Mouse (Mus musculus) megakaryocyte, embryonic 14.5 days (primary cell): ENCODE data around the gene Samm50. TPM values are rescaled to one million over a fixed set of nuclear protein-coding genes. Genes with fewer than 3 reads are reported as not detected.

Experiments used
- H3K27me3 ChIP-seq: replicated peaks from 2 replicates; pipeline ENCODE3; 2012; ENCODE audit warnings: inconsistent platforms
- H3K36me3 ChIP-seq: replicated peaks from 2 replicates; pipeline ENCODE3; 2012; ENCODE audit warnings: low read length, inconsistent platforms, mixed read lengths
- H3K4me1 ChIP-seq: 2 replicates; pipeline ENCODE4 v1.6.1; 2012; ENCODE audit warnings: inconsistent platforms
- H3K4me3 ChIP-seq: replicated peaks from 2 replicates; pipeline ENCODE3; 2012; ENCODE audit warnings: moderate library complexity, mild to moderate bottlenecking, inconsistent platforms
- H3K9me3 ChIP-seq: 2 replicates; pipeline ENCODE4 v1.6.1; 2012; ENCODE audit warnings: inconsistent platforms
- FLI1 ChIP-seq: IDR thresholded peaks from 2 replicates; pipeline ENCODE4 v1.6.1; 2012; ENCODE audit warnings: low read length, inconsistent platforms, mixed read lengths
- GATA1 ChIP-seq: IDR thresholded peaks from 3 replicates; pipeline ENCODE4 v1.6.1; 2012; ENCODE audit warnings: mixed read lengths, low read length, inconsistent platforms, borderline replicate concordance
- polyA plus RNA-seq: library from polyadenylated mRNA; stranded (reverse); fragments of >175 nt; gene quantifications from 2 replicates; pipeline ENCODE4 v1.2.3, GENCODE M21; 2012; ENCODE audit warnings: low replicate concordance; ENCODE audit not compliant: insufficient read depth

The Samm50 gene
- polyA plus RNA-seq, 1 experiment = 45.4 TPM

- no peaks in the 10 kb centered on the region for H3K9me3 ChIP-seq
- H3K36me3 ChIP-seq = peaks cover 3% of the 10 kb centered on the region
- no peak for TF ChIP-seq FLI1
- TF ChIP-seq GATA1 = no peak
- peaks cover 13% of the 10 kb centered on the region for H3K27me3 ChIP-seq
- H3K4me1 ChIP-seq = peaks cover 80% of the 10 kb centered on the region
- no peak overlapping the region for H3K4me3 ChIP-seq
Measured at GRCm38 (mm10) chr15:84232609-84233008, 40.6 kb downstream of the Samm50 start.

- H3K4me3 ChIP-seq = peak overlapping the region; percentile 73
- no peaks in the 10 kb centered on the region for H3K36me3 ChIP-seq
- no peak for TF ChIP-seq FLI1
- no peak for TF ChIP-seq GATA1
- H3K9me3 ChIP-seq = no peaks in the 10 kb centered on the region; the same call in 1 of the 2 replicates
- peaks cover 26% of the 10 kb centered on the region for H3K27me3 ChIP-seq
- H3K4me1 ChIP-seq = peaks cover 73% of the 10 kb centered on the region
Measured at GRCm38 (mm10) chr15:84234794-84235581, 42.9 kb downstream of the Samm50 start.

- Histone ChIP-seq H3K4me3 (peak overlapping the region; percentile 73), H3K27me3 (peaks cover 26% of the 10 kb centered on the region), H3K9me3 (peaks cover 2% of the 10 kb centered on the region; the same call in 1 of the 2 replicates), H3K36me3 (no peaks in the 10 kb centered on the region), H3K4me1 (peaks cover 67% of the 10 kb centered on the region)
- TF ChIP-seq GATA1 (no peak), FLI1 (0 out of 2 replicates have a peak, but pooled peaks have one; percentile 29)
Measured at GRCm38 (mm10) chr15:84235646-84236045, 43.6 kb downstream of the Samm50 start.

- H3K36me3 ChIP-seq = no peaks in the 10 kb centered on the region
- H3K4me1 ChIP-seq = peaks cover 49% of the 10 kb centered on the region
- peaks cover 2% of the 10 kb centered on the region; the same call in 1 of the 2 replicates for H3K9me3 ChIP-seq
- no peak overlapping the region for H3K4me3 ChIP-seq
- peaks cover 20% of the 10 kb centered on the region for H3K27me3 ChIP-seq
- TF ChIP-seq FLI1 = no peak
Measured at GRCm38 (mm10) chr15:84238552-84238951, 46.5 kb downstream of the Samm50 start.

- no peaks in the 10 kb centered on the region for H3K36me3 ChIP-seq
- peaks cover 20% of the 10 kb centered on the region for H3K27me3 ChIP-seq
- H3K4me1 ChIP-seq = peaks cover 50% of the 10 kb centered on the region
- TF ChIP-seq GATA1 (no peak), FLI1 (no peak)
- H3K9me3 ChIP-seq = peaks cover 2% of the 10 kb centered on the region; the same call in 1 of the 2 replicates
- H3K4me3 ChIP-seq = no peak overlapping the region
Measured at GRCm38 (mm10) chr15:84238991-84239401, 47.0 kb downstream of the Samm50 start.

- Histone ChIP-seq H3K9me3 (peaks cover 2% of the 10 kb centered on the region; the same call in 1 of the 2 replicates), H3K36me3 (no peaks in the 10 kb centered on the region), H3K27me3 (peaks cover 21% of the 10 kb centered on the region), H3K4me3 (no peak overlapping the region), H3K4me1 (peaks cover 44% of the 10 kb centered on the region)
- TF ChIP-seq GATA1 (no peak), FLI1 (no peak)
Measured at GRCm38 (mm10) chr15:84241520-84241919, 49.5 kb downstream of the Samm50 start.

- TF ChIP-seq GATA1 (no peak), FLI1 (no peak)
Measured at GRCm38 (mm10) chr15:84245104-84245503, 53.1 kb downstream of the Samm50 start.

GRCm38 (mm10) chr15:84246195-84246594 is 54.2 kb downstream of the Samm50 start:
- Histone ChIP-seq H3K4me3 (no peak overlapping the region), H3K9me3 (peaks cover 10% of the 10 kb centered on the region), H3K27me3 (peaks cover 11% of the 10 kb centered on the region), H3K4me1 (peaks cover 31% of the 10 kb centered on the region), H3K36me3 (peaks cover 9% of the 10 kb centered on the region)
- TF ChIP-seq GATA1 = no peak
- TF ChIP-seq FLI1 = no peak

More at GRCm38 (mm10) chr15:84245104-84245503, 53.1 kb downstream of the Samm50 start:
- peaks cover 9% of the 10 kb centered on the region for H3K36me3 ChIP-seq
- H3K9me3 ChIP-seq = peaks cover 13% of the 10 kb centered on the region
- H3K4me1 ChIP-seq = peaks cover 21% of the 10 kb centered on the region
- H3K27me3 ChIP-seq = peaks cover 10% of the 10 kb centered on the region
- no peak overlapping the region for H3K4me3 ChIP-seq

- H3K9me3 ChIP-seq = peaks cover 10% of the 10 kb centered on the region
- H3K4me3 ChIP-seq = no peak overlapping the region
- peaks cover 9% of the 10 kb centered on the region for H3K36me3 ChIP-seq
- TF ChIP-seq FLI1 = no peak
- no peak for TF ChIP-seq GATA1
- peaks cover 42% of the 10 kb centered on the region for H3K4me1 ChIP-seq
- peaks cover 16% of the 10 kb centered on the region for H3K27me3 ChIP-seq
Measured at GRCm38 (mm10) chr15:84247309-84247708, 55.3 kb downstream of the Samm50 start.

- no peak overlapping the region for H3K4me3 ChIP-seq
- H3K27me3 ChIP-seq = peaks cover 13% of the 10 kb centered on the region
- H3K9me3 ChIP-seq = peaks cover 10% of the 10 kb centered on the region
- peaks cover 15% of the 10 kb centered on the region for H3K36me3 ChIP-seq
- peaks cover 65% of the 10 kb centered on the region for H3K4me1 ChIP-seq
- TF ChIP-seq FLI1 (no peak), GATA1 (no peak)
Measured at GRCm38 (mm10) chr15:84251227-84251626, 59.2 kb downstream of the Samm50 start.

- Histone ChIP-seq H3K9me3 (peaks cover 3% of the 10 kb centered on the region), H3K27me3 (peaks cover 12% of the 10 kb centered on the region), H3K4me3 (no peak overlapping the region), H3K36me3 (peaks cover 8% of the 10 kb centered on the region), H3K4me1 (peaks cover 80% of the 10 kb centered on the region)
- TF ChIP-seq GATA1 (no peak), FLI1 (no peak)
Measured at GRCm38 (mm10) chr15:84252645-84253044, 60.6 kb downstream of the Samm50 start.
